Mouse (Mus musculus) spleen, adult 2 months (tissue): ENCODE measurements around the gene Ddx10. TPM values are rescaled to one million over a fixed set of nuclear protein-coding genes. Genes with fewer than 3 reads are reported as not detected.

Experiments used
- DNase-seq, 2 experiments: peaks; one replicate each; pipeline versions ENCODE4 v3.0.0 to v3.0.0-alpha.2; 2012 to 2021; ENCODE audit warnings: low spot score in 2 of 2, low read depth in 1 of 2
- H3K27ac ChIP-seq: fragments of 200-500 bp; 2 replicates; pipeline ENCODE4 v1.5.1; 2012; ENCODE audit warnings: low read length, inconsistent platforms; ENCODE audit not compliant: insufficient read depth
- H3K27me3 ChIP-seq: fragments of 200-500 bp; 2 replicates; pipeline ENCODE4 v1.6.1; 2012; ENCODE audit warnings: mild to moderate bottlenecking, moderate library complexity, low read length, inconsistent platforms; ENCODE audit not compliant: control insufficient read depth, insufficient read depth
- H3K36me3 ChIP-seq: fragments of 200-500 bp; 2 replicates; pipeline ENCODE4 v1.6.1; 2012; ENCODE audit warnings: mild to moderate bottlenecking, low read length, inconsistent platforms; ENCODE audit not compliant: control insufficient read depth, insufficient read depth
- H3K4me1 ChIP-seq: fragments of 200-500 bp; 2 replicates; pipeline ENCODE4 v1.6.1; 2011; ENCODE audit warnings: inconsistent platforms; ENCODE audit not compliant: control insufficient read depth, insufficient read depth, insufficient read length
- H3K4me3 ChIP-seq: fragments of 200-500 bp; 2 replicates; pipeline ENCODE4 v1.5.1; 2011; ENCODE audit warnings: mild to moderate bottlenecking, inconsistent platforms; ENCODE audit not compliant: insufficient read depth, insufficient read length; ENCODE audit errors: extremely low read depth
- CTCF ChIP-seq: fragments of 200-500 bp; IDR thresholded peaks from 2 replicates; pipeline ENCODE4 v1.5.1; 2011; ENCODE audit warnings: mild to moderate bottlenecking, inconsistent platforms; ENCODE audit not compliant: insufficient read depth, insufficient read length, insufficient replicate concordance; ENCODE audit errors: extremely low read depth
- POLR2A ChIP-seq: fragments of 200-500 bp; IDR thresholded peaks from 2 replicates; pipeline ENCODE4 v1.6.1; 2011; ENCODE audit warnings: low read depth, low read length, inconsistent platforms
- WGBS: fragments of 180-500 bp; shearing (Covaris S2); methylation state at CpG from one replicate; pipeline ENCODE4 v1.1.7; 2018; 5-methylcytosine and 5-hydroxymethylcytosine counted together
- polyA plus RNA-seq: library from polyadenylated mRNA; depleted of rRNA; stranded (reverse); fragments of >200 nt; gene quantifications from 2 replicates; pipeline ENCODE4 v1.2.3, GENCODE M21; 2012

Ddx10 gene
- polyA plus RNA-seq, 1 experiment: 1.4 TPM

DNA sequence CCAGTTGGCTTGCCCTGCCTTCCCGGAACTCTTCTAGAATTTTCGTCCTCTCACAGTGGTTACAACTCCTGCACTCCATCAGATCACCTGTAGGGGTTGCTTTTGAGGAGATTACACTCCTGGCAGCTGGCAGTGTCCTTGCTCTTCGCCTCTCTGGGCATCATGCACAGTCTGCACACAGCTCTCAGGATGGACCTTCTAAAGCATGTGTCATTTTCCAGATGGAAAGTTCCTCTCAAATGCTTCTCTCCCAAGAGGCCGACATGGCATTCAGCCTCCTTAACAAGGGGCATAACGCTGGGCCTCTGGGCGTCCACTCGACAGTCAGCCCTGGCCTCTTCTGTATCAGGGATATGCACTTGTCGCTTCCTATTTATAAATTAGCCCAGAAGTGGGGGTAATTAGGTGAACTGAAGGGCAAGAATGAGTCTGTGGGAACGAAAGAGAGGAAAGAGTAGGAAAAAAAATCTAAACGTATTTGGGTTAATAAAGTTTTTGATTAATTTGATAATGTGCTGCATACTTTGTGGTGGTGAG lies 174.2 kb downstream of the Ddx10 start:
- H3K4me3 ChIP-seq: no peak overlapping the region
- no peaks in the 10 kb centered on the region for H3K4me1 ChIP-seq
- WGBS: 86% methylated on average over 10 of the region's 10 CpGs
- DNase-seq: no peak
- H3K36me3 ChIP-seq: no peaks in the 10 kb centered on the region
- H3K27ac ChIP-seq: no peak overlapping the region
- no peaks in the 10 kb centered on the region for H3K27me3 ChIP-seq
- TF ChIP-seq POLR2A: no peak
- TF ChIP-seq CTCF: no peak

DNA sequence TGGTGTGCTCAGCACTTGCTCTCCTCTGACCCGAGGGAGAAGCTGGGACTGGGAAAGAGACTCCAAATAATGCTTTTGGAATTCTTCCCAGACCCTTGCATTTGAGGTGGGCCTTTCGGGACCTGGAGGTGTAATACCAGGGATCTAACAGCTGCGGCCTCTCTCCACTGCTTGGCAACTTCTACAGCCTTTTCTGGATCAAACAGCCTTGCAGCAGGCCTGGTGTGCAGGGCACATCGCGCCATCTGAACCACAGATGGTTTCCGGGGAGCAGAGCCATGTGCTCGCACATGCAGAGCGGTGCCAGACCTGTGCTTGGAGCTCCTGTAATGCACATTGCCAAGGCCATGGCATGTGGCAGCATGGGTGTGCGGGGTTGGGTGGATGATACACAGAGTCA lies 175.8 kb downstream of the Ddx10 start:
- Histone ChIP-seq H3K4me1 (no peaks in the 10 kb centered on the region), H3K4me3 (no peak overlapping the region), H3K27me3 (no peaks in the 10 kb centered on the region), H3K36me3 (no peaks in the 10 kb centered on the region), H3K27ac (no peak overlapping the region)
- 92% methylated on average over 9 of the region's 9 CpGs for WGBS
- TF ChIP-seq CTCF: no peak
- TF ChIP-seq POLR2A: no peak
- DNase-seq: no peak

DNA sequence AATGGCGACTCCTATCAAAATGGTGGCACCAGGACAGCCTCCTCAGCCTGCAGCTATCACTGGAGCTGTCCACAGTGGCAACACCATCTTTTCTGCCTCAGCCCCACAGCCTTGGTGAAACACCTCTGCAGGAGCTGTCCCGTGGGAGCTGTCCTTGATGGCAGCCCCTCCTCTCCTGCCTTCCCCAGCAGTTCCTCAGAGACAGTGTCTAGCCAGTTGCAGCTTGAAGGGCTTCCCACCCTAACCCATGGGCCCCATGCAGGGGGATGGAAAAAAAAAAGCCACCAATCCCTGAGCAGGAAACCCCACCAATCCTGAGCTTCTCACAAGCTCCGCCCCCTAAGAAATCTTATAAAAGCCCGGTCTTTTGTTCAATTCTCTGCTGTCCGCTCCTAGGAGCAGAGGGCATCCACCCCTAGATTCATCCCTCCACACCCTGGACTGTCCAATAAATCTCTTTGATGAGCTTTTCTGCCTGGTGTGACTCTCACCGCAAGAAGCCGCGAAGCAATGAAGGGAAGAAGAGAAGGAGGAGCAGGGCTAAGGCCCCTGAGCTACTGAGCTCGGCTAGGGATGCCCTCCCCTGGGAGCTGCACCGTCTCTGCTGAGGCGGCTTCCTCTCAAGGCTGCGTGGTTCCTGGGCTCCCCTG lies 176.9 kb downstream of the Ddx10 start:
- WGBS: 83% methylated on average over 12 of the region's 12 CpGs
- H3K36me3 ChIP-seq: no peaks in the 10 kb centered on the region
- no peak overlapping the region for H3K4me3 ChIP-seq
- TF ChIP-seq CTCF (no peak), POLR2A (no peak)
- no peak overlapping the region for H3K27ac ChIP-seq
- no peak for DNase-seq
- H3K27me3 ChIP-seq: no peaks in the 10 kb centered on the region
- no peaks in the 10 kb centered on the region for H3K4me1 ChIP-seq

DNA sequence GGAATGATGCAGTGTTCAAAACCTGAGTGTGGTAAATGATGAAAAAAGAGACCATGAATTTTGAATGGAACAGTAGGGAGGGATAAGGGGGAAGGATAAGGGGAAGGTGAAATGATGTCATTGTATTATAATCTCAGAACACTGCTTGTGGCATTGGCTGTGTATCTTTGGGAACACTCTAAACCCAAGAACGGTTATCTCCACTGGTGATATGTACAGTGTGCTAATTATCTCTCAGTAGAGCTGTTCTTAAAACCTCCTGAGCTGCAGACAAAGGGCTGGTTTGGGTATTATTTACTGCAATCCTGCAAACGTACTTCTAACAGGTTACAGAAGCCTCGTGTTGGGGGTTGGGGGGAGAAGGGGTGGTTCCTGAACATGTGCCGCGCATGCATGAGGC lies 179.7 kb downstream of the Ddx10 start:
- Histone ChIP-seq H3K27ac (no peak overlapping the region), H3K36me3 (no peaks in the 10 kb centered on the region), H3K4me1 (no peaks in the 10 kb centered on the region), H3K27me3 (no peaks in the 10 kb centered on the region), H3K4me3 (no peak overlapping the region)
- no peak for DNase-seq
- 87% methylated on average over 5 of the region's 5 CpGs for whole genome bisulfite sequencing
- TF ChIP-seq CTCF: no peak
- TF ChIP-seq POLR2A: no peak

DNA sequence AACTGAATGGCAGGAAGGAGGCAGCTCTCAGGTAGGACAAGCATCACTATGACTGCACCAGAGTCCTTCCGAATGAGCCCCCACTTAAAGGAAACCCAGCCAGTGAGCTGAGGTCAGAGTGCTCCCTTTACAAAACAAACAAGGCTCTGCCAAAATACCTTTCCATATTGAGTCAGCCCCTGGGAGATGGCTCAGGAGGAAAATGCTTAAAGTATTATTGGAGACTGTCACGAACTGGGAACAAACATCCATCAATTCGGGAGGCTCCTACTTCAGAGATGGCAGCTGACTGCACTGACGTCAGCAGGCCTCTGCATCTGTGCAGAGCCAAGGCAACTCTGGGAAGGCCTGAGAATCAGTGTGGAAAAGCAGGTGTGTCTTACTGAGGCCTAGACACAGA lies 181.4 kb downstream of the Ddx10 start:
- 85% methylated on average over 4 of the region's 4 CpGs for WGBS
- H3K4me3 ChIP-seq: no peak overlapping the region
- DNase-seq: no peak
- TF ChIP-seq POLR2A (no peak), CTCF (no peak)
- no peaks in the 10 kb centered on the region for H3K4me1 ChIP-seq
- H3K27me3 ChIP-seq: no peaks in the 10 kb centered on the region
- no peaks in the 10 kb centered on the region for H3K36me3 ChIP-seq
- no peak overlapping the region for H3K27ac ChIP-seq

DNA sequence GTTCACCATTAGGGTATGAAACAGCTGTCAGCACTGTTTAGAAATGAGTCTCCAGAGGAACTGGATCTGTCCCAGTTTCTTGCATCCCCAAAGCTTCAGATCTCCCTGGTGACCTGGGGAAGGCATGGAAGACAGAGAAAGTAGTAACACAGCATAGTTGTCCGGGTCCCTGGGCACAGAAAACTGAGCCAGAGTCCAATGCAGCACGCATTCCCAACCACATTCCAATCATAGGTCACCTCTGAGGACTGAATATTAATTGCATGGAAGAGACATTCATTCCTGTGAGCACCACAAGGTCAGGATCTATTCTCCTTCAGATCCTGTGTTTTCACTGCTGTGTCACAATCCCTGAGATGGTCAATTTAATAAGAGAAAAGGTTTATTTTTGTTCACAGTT lies 182.8 kb downstream of the Ddx10 start:
- H3K27me3 ChIP-seq: no peaks in the 10 kb centered on the region
- 82% methylated on average over 2 of the region's 2 CpGs for WGBS
- H3K36me3 ChIP-seq: no peaks in the 10 kb centered on the region
- H3K4me1 ChIP-seq: no peaks in the 10 kb centered on the region
- H3K4me3 ChIP-seq: no peak overlapping the region
- TF ChIP-seq POLR2A (no peak), CTCF (no peak)
- no peak overlapping the region for H3K27ac ChIP-seq
- no peak for DNase-seq

DNA sequence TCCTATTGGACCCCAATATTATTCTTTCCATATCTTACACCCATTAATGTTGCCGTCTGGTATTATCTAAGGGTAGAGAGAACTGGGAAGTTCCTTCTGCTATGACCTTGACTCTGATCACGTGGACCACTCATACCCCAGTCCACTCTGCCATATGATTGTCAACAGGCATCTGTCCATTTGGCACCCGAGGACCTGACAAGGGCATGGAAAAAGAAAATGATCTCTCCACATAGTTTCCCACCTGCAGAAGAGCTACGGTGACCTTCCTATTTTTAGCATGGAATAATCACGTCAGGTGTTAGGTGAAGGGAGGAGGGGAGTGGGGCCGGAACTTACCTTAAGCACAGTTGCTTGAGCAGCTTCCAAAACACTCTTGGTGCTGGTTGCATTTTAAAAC lies 183.3 kb downstream of the Ddx10 start:
- TF ChIP-seq CTCF (no peak), POLR2A (no peak)
- H3K27ac ChIP-seq: no peak overlapping the region
- H3K36me3 ChIP-seq: no peaks in the 10 kb centered on the region
- DNase-seq: no peak
- no peak overlapping the region for H3K4me3 ChIP-seq
- H3K4me1 ChIP-seq: no peaks in the 10 kb centered on the region
- 85% methylated on average over 6 of the region's 6 CpGs for WGBS
- no peaks in the 10 kb centered on the region for H3K27me3 ChIP-seq
